In the genomic region with DNA sequence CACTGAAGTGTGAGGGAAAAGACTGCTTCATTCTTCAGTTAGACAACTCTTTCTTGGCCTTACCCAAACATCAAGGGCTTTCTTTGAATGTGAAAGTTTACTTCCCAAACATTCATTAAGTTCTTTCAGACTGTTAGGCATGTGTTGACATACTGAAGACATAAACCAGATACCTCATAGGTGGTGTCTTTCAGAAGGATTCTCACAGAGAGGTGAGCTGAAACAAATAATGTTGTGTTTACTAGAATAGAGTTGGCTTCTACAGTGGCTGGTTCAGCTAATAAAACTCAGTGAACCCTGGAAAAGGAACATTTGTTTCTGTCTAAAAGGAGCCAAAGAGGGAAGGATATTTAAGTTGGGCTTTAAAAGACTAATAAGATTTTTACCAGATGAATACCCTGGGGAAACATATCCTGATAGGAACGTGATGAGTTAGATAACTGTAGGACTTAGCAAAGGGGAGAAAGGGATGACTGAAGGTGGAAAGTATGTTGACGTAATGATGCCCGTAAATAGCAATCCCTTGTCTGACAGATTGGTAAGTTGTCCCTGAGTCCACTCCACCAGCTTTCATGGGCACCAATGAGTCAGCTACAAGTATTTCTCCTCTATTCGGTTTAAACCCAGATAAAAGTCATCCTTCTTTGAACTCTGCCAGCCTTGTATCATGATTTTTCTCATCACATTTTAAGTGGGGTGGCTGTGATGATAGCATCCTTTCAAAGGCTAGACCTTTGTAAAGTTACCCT, we compare ENCODE assay signal across 23 mouse cellular contexts.
A peak's percentile ranks its signal among the peaks of the same experiment; 100 is the strongest.
DNase-seq lines count a peak whose midpoint lies in the region; TF ChIP-seq lines count a peak whose summit lies in the region.
"Had no signal": no experiment of that assay in that cellular context is flagged by ENCODE, and none has a peak within 500 bp of the region (broad histone marks: within the 10 kb centered on the region; RNA-seq: fewer than 3 reads in every experiment).

No protein-coding gene starts in this region.

- no peak overlapping the region for H3ac ChIP-seq in C2C12 (ENCODE audit: control insufficient read depth, insufficient read length, low read depth)

- TF ChIP-seq CTCF in C2C12 (IDR thresholded peaks at IDR 0.05; ENCODE audit: control insufficient read depth, insufficient read depth, insufficient read length): no peak

- no peaks in the 10 kb centered on the region for H3K79me3 ChIP-seq in C2C12 (ENCODE audit: low read depth)

- no peaks in the 10 kb centered on the region for H3K27me3 ChIP-seq in C2C12 (ENCODE audit: control insufficient read depth, insufficient read depth, insufficient read length)
- H3K27me3 ChIP-seq: CH12.LX; embryonic facial prominence, embryonic 13.5 days; forebrain, embryonic 12.5 days; hindbrain, embryonic 15.5 days; limb, embryonic 12.5 days had no signal

- H3K36me3 ChIP-seq in C2C12 (ENCODE audit: control insufficient read depth, insufficient read depth): no peaks in the 10 kb centered on the region
- H3K36me3 ChIP-seq: embryonic facial prominence, embryonic 13.5 days; forebrain, embryonic 12.5 days; G1E; hindbrain, embryonic 15.5 days; limb, embryonic 12.5 days had no signal

- no peak overlapping the region for H3K4me3 ChIP-seq in C2C12 (ENCODE audit: insufficient read depth, poor library complexity, severe bottlenecking)
- H3K4me3 ChIP-seq: embryonic facial prominence, embryonic 13.5 days; erythroblast, embryonic 14.5 days; forebrain, embryonic 12.5 days; gastrocnemius, adult 2 months; hindbrain, embryonic 15.5 days; limb, embryonic 12.5 days had no signal

- no peaks in the 10 kb centered on the region for H3K79me2 ChIP-seq in C2C12 (ENCODE audit: control insufficient read depth, insufficient read depth)

- DNase-seq in adrenal gland, adult 8-10 months: peak; percentile 58
- no peak for DNase-seq in adrenal gland, postnatal 4 days (ENCODE audit: low spot score in 2 of 2)
- peak; percentile 36 for DNase-seq in kidney, adult 9 months
- no peak for DNase-seq in kidney, postnatal 14 days
- DNase-seq in adrenal gland, postnatal 36 days: peak; percentile 33 to 38
- no peak for DNase-seq in testis, postnatal 10 days (ENCODE audit: low spot score)
- DNase-seq: cerebellum, adult 8-10 months; cerebellum, postnatal 36 days; embryo, embryonic 11 days; gastrocnemius, adult 2 months; heart, postnatal 4 days; kidney, postnatal 10 days; layer of hippocampus, postnatal 36 days; liver, postnatal 0 days; thymus, adult 2 months had no signal

TF ChIP-seq in C2C12, 6 proteins besides CTCF, POLR2A, EP300 and RAD21:
- TF ChIP-seq CEBPB (IDR thresholded peaks at IDR 0.05; ENCODE audit: low read depth): peak; percentile 5
- no peak for TF ChIP-seq MYOD1 (IDR thresholded peaks at IDR 0.05; ENCODE audit: control insufficient read depth, insufficient read length, low read depth)
- TF ChIP-seq USF1 (IDR thresholded peaks at IDR 0.05; ENCODE audit: low read depth): no peak
- TF ChIP-seq FOSL1 (IDR thresholded peaks at IDR 0.05; ENCODE audit: insufficient read depth, low read length, poor library complexity, severe bottlenecking): peak; percentile 11
TF ChIP-seq in C2C12: peak in this region for 2.

Comparison
In these comparisons a context has a peak if more than half of its experiments do, and no peak if none do; other contexts are left out.
1. DNase-seq: peak in adrenal gland, adult 8-10 months (single experiment), kidney, adult 9 months (single experiment) and adrenal gland, postnatal 36 days (2 of 2); none in adrenal gland, postnatal 4 days (0 of 2), kidney, postnatal 14 days (single experiment) and testis, postnatal 10 days (single experiment).